Comparison of ENCODE assay signal across 11 mouse cellular contexts in the genomic region with DNA sequence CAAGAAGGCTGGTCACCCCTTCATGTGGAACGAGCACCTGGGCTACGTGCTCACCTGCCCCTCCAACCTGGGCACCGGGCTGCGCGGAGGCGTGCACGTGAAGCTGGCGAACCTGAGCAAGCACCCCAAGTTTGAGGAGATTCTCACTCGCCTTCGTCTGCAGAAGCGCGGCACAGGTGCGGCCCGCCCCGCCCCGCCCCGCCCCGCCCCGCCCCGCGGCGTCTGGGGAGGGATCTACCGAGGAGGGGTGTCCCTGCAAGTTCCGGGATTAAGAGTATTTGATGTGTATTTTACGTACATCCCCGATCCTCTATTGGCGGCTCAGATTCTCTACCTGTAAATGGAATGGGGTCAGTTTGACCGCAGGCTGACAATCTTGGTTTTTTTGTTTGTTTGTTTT. TPM values are rescaled to one million over a fixed set of nuclear protein-coding genes. Genes with fewer than 3 reads are reported as not detected.
DNase-seq lines count a peak whose midpoint lies in the region; ATAC-seq and TF ChIP-seq lines count a peak whose summit lies in the region.
"Had no signal": no experiment of that assay in that cellular context is flagged by ENCODE, and none has a peak within 500 bp of the region (broad histone marks: within the 10 kb centered on the region; RNA-seq: fewer than 3 reads in every experiment).

No protein-coding gene starts in this region.

- H3K9ac ChIP-seq in heart, embryonic 12.5 days, result no peak overlapping the region
- H3K9ac ChIP-seq in liver, embryonic 16.5 days (ENCODE audit: low read depth, low read length), result no peak overlapping the region
- H3K9ac ChIP-seq in CH12.LX (ENCODE audit: insufficient read depth, low read depth), result no peak overlapping the region
- no peak overlapping the region for H3K9ac ChIP-seq in limb, embryonic 15.5 days

- no peak for ATAC-seq in heart, embryonic 12.5 days (ENCODE audit: insufficient number of reproducible peaks, low FRiP score)
- ATAC-seq in liver, embryonic 16.5 days (ENCODE audit: low read depth), result no peak
- no peak for ATAC-seq in limb, embryonic 15.5 days (ENCODE audit: insufficient number of reproducible peaks, low FRiP score, low TSS enrichment, low read depth)

- DNase-seq in heart, postnatal 25 days (ENCODE audit: low spot score), result no peak
- DNase-seq in liver, result no peak
- no peak for DNase-seq in CH12.LX (ENCODE audit: extremely low read depth)
- no peak for DNase-seq in cerebellum, postnatal 36 days
- no peak for DNase-seq in right cerebral cortex, postnatal 36 days (ENCODE audit: low spot score in 2 of 2)
- DNase-seq: layer of hippocampus, postnatal 36 days; right cerebral cortex, postnatal 4 days had no signal

- dilution Hi-C loops in CH12.LX (cut with MboI; ENCODE audit: extremely low pct_ligation_motif_present, extremely low pct_unique_long_range_greater_than_20kb, low sequenced_read_pairs), result no loop called here

- H3K4me2 ChIP-seq in heart, embryonic 12.5 days, result peak overlapping the region; percentile 50
- H3K4me2 ChIP-seq in liver, embryonic 16.5 days (ENCODE audit: low read depth, low read length), result peak overlapping the region; percentile 8; the same call in 1 of the 2 replicates
- H3K4me2 ChIP-seq in CH12.LX (ENCODE audit: insufficient read depth, low read depth, poor library complexity, severe bottlenecking), result peak overlapping the region; percentile 73
- peak overlapping the region; percentile 20; the same call in 1 of the 2 replicates for H3K4me2 ChIP-seq in limb, embryonic 15.5 days

- peak overlapping the region; percentile 22 for H3K4me3 ChIP-seq in heart, embryonic 12.5 days
- 0 out of 2 replicates have a peak overlapping the region, but pooled peaks have one; percentile 3 for H3K4me3 ChIP-seq in liver, embryonic 16.5 days (ENCODE audit: low read depth, low read length)
- no peak overlapping the region for H3K4me3 ChIP-seq in CH12.LX (replicated peaks in 1 of 3; ENCODE audit: low read depth in 2 of 3, low read length in 2 of 3, poor library complexity in 1 of 3)
- H3K4me3 ChIP-seq in limb, embryonic 15.5 days, result no peak overlapping the region

- H3K4me1 ChIP-seq in heart, embryonic 12.5 days (replicated peaks), result peaks cover 19% of the 10 kb centered on the region
- peaks cover 12% of the 10 kb centered on the region for H3K4me1 ChIP-seq in liver, embryonic 16.5 days (ENCODE audit: control insufficient read depth, low read depth, low read length)
- H3K4me1 ChIP-seq in CH12.LX (ENCODE audit: control insufficient read depth in 1 of 2, insufficient read depth in 2 of 2), result peaks cover 3 to 19% of the 10 kb centered on the region in 2 experiments
- H3K4me1 ChIP-seq in limb, embryonic 15.5 days, result peaks cover 13% of the 10 kb centered on the region

- 8% methylated on average over 28 of the region's 28 CpGs for WGBS in heart, embryonic 12.5 days
- WGBS in liver, embryonic 16.5 days (ENCODE audit: insufficient replicate concordance), result 5% methylated on average over 28 of the region's 28 CpGs
- WGBS in limb, embryonic 15.5 days, result 5% methylated on average over 28 of the region's 28 CpGs

- no peaks in the 10 kb centered on the region for H3K9me3 ChIP-seq in heart, embryonic 12.5 days (replicated peaks)
- no peaks in the 10 kb centered on the region for H3K9me3 ChIP-seq in liver, embryonic 16.5 days (replicated peaks; ENCODE audit: control insufficient read depth, low read length)
- no peaks in the 10 kb centered on the region for H3K9me3 ChIP-seq in CH12.LX (replicated peaks; ENCODE audit: low read length)
- H3K9me3 ChIP-seq in limb, embryonic 15.5 days, result no peaks in the 10 kb centered on the region

- TF ChIP-seq CTCF in CH12.LX (conservative IDR thresholded peaks at IDR 0.05 in 1 of 2, IDR thresholded peaks at IDR 0.05 in 1 of 2; ENCODE audit: low read depth in 2 of 2, low read length in 2 of 2), result no peak

- TF ChIP-seq POLR2A in CH12.LX (IDR thresholded peaks at IDR 0.05; ENCODE audit: low read depth, low read length), result no peak

- peaks cover 8% of the 10 kb centered on the region for H3K36me3 ChIP-seq in heart, embryonic 12.5 days
- H3K36me3 ChIP-seq in liver, embryonic 16.5 days (ENCODE audit: control insufficient read depth, insufficient read depth), result no peaks in the 10 kb centered on the region
- H3K36me3 ChIP-seq in CH12.LX (replicated peaks in 1 of 2; ENCODE audit: control insufficient read depth in 1 of 2, insufficient read depth in 1 of 2, low read length in 1 of 2), result peaks cover 0 to 5% of the 10 kb centered on the region in 2 experiments
- peaks cover 3% of the 10 kb centered on the region for H3K36me3 ChIP-seq in limb, embryonic 15.5 days

- intact Hi-C loops in heart, postnatal 25 days (cut with DNase I), result no loop called here

- H3K27ac ChIP-seq in heart, embryonic 12.5 days (ENCODE audit: poor library complexity, severe bottlenecking), result no peak overlapping the region
- H3K27ac ChIP-seq in liver, embryonic 16.5 days (ENCODE audit: low read length), result no peak overlapping the region
- H3K27ac ChIP-seq in CH12.LX (ENCODE audit: insufficient read depth, low read depth), result no peak overlapping the region
- no peak overlapping the region for H3K27ac ChIP-seq in limb, embryonic 15.5 days
- H3K27ac ChIP-seq: macrophage had no signal

- H3K27me3 ChIP-seq in heart, embryonic 12.5 days (replicated peaks), result peaks cover 42% of the 10 kb centered on the region
- peaks cover 37% of the 10 kb centered on the region for H3K27me3 ChIP-seq in liver, embryonic 16.5 days (ENCODE audit: control insufficient read depth, insufficient read depth, low read depth, low read length)
- peaks cover 50% of the 10 kb centered on the region for H3K27me3 ChIP-seq in CH12.LX (replicated peaks)
- peaks cover 56% of the 10 kb centered on the region for H3K27me3 ChIP-seq in limb, embryonic 15.5 days

- in situ Hi-C loops in CH12.LX (cut with MboI; ENCODE audit: low pct_ligation_motif_present, low pct_unique_long_range_greater_than_20kb, low sequenced_read_pairs), result loop anchor here (25.0 kb wide), 2 partner anchors 142 to 442 kb away; partner anchors contain the start of genes Ceacam16, Gm19345 and Ppp1r37

- TF ChIP-seq RAD21 in CH12.LX (IDR thresholded peaks at IDR 0.05; ENCODE audit: low read depth, low read length), result no peak

- no peak for TF ChIP-seq EP300 in CH12.LX (IDR thresholded peaks at IDR 0.05; ENCODE audit: low read length)

- no peaks in the 10 kb centered on the region for H3K79me2 ChIP-seq in CH12.LX (replicated peaks; ENCODE audit: control insufficient read depth, extremely low read depth, insufficient read depth, poor library complexity, severe bottlenecking)

TF ChIP-seq in CH12.LX, 34 proteins besides CTCF, POLR2A, EP300 and RAD21:
- TF ChIP-seq MAZ (IDR thresholded peaks at IDR 0.05; ENCODE audit: low read depth, low read length) (no peak), ELF1 (IDR thresholded peaks at IDR 0.05; ENCODE audit: low read depth, low read length) (peak; percentile 43; the same call in 1 of the 2 replicates)
TF ChIP-seq in CH12.LX: peak in this region for 1.

RNA-seq across cellular contexts. Expression of gene Ckm, which starts 15.5 kb away (rescaled TPM):
- 60.6 and 62.3 TPM in 2 replicates for polyA plus RNA-seq in heart, embryonic 12.5 days (2016; fragmentation: Nextera tagmentation; extraction: Ambion mirVana)
- total RNA-seq in heart, postnatal 25 days (2021), result 1,000 to 10,000 TPM; 4,463 to 5,048 TPM
- 27.9 and 65.4 TPM in 2 replicates for polyA plus RNA-seq in liver, embryonic 16.5 days (2015; fragmentation: Nextera tagmentation; extraction: Ambion mirVana)
- total RNA-seq in CH12.LX (2012; rRNA removed) (0.21 and 0.47 TPM in 2 replicates), CH12.LX (2014; rRNA removed) (0.08 and 0.92 TPM in 2 replicates)
- not detected in 2 replicates for polyA plus RNA-seq in CH12.LX (2012; ENCODE audit: insufficient read length, low read depth)
- 139 and 815 TPM in 2 replicates for polyA plus RNA-seq in limb, embryonic 15.5 days (2015; fragmentation: Nextera tagmentation; extraction: Ambion mirVana)
- polyA plus RNA-seq: macrophage had no signal

RNA-seq across cellular contexts. Expression of gene Klc3, which starts 16.2 kb away (rescaled TPM):
- polyA plus RNA-seq in heart, embryonic 12.5 days (2016; fragmentation: Nextera tagmentation; extraction: Ambion mirVana), result 4.2 and 4.6 TPM in 2 replicates
- total RNA-seq in heart, postnatal 25 days (2021), result under 1 TPM; 0.23 to 0.31 TPM
- 0.34 and 0.51 TPM in 2 replicates for polyA plus RNA-seq in liver, embryonic 16.5 days (2015; fragmentation: Nextera tagmentation; extraction: Ambion mirVana)
- total RNA-seq in CH12.LX (2012; rRNA removed) (3.9 and 4.4 TPM in 2 replicates), CH12.LX (2014; rRNA removed) (0.17 TPM in 1 of 2 replicates, not detected in the other)
- polyA plus RNA-seq in CH12.LX (2012; ENCODE audit: insufficient read length, low read depth), result not detected in 2 replicates
- 37.5 and 37.6 TPM in 2 replicates for polyA plus RNA-seq in limb, embryonic 15.5 days (2015; fragmentation: Nextera tagmentation; extraction: Ambion mirVana)
- polyA plus RNA-seq: macrophage had no signal

RNA-seq across cellular contexts. Expression of gene Ercc2, which starts 38.3 kb away (rescaled TPM):
- polyA plus RNA-seq in heart, embryonic 12.5 days (2016; fragmentation: Nextera tagmentation; extraction: Ambion mirVana), result 15.9 and 17.5 TPM in 2 replicates
- total RNA-seq in heart, postnatal 25 days (2021), result 10 to 100 TPM; 10.8 to 12.6 TPM
- polyA plus RNA-seq in liver, embryonic 16.5 days (2015; fragmentation: Nextera tagmentation; extraction: Ambion mirVana), result 5.9 and 6.2 TPM in 2 replicates
- 40.6 and 43.8 TPM in 2 replicates for total RNA-seq in CH12.LX (2012; rRNA removed)
- 29.0 and 30.0 TPM in 2 replicates for total RNA-seq in CH12.LX (2014; rRNA removed)
- polyA plus RNA-seq in CH12.LX (2012; ENCODE audit: insufficient read length, low read depth), result 31.7 and 33.5 TPM in 2 replicates
- polyA plus RNA-seq in limb, embryonic 15.5 days (2015; fragmentation: Nextera tagmentation; extraction: Ambion mirVana), result 14.0 and 14.9 TPM in 2 replicates

RNA-seq across cellular contexts. Expression of gene Mark4, which starts 38.5 kb away (rescaled TPM):
- polyA plus RNA-seq in heart, embryonic 12.5 days (2016; fragmentation: Nextera tagmentation; extraction: Ambion mirVana), result 11.4 and 11.7 TPM in 2 replicates
- 10 to 100 TPM; 22.3 to 24.3 TPM for total RNA-seq in heart, postnatal 25 days (2021)
- polyA plus RNA-seq in liver, embryonic 16.5 days (2015; fragmentation: Nextera tagmentation; extraction: Ambion mirVana), result 0.99 and 1.3 TPM in 2 replicates
- total RNA-seq in CH12.LX (2012; rRNA removed) (5.2 and 7.3 TPM in 2 replicates), CH12.LX (2014; rRNA removed) (1.7 and 1.9 TPM in 2 replicates)
- polyA plus RNA-seq in CH12.LX (2012; ENCODE audit: insufficient read length, low read depth), result 9.6 and 11.9 TPM in 2 replicates
- 8.2 and 9.3 TPM in 2 replicates for polyA plus RNA-seq in limb, embryonic 15.5 days (2015; fragmentation: Nextera tagmentation; extraction: Ambion mirVana)

RNA-seq across cellular contexts. Expression of gene Exoc3l2, which starts 43.0 kb away (rescaled TPM):
- polyA plus RNA-seq in heart, embryonic 12.5 days (2016; fragmentation: Nextera tagmentation; extraction: Ambion mirVana), result 2.9 and 3.1 TPM in 2 replicates
- total RNA-seq in heart, postnatal 25 days (2021), result 1 to 10 TPM; 1.2 to 1.3 TPM
- 0.54 and 0.55 TPM in 2 replicates for polyA plus RNA-seq in liver, embryonic 16.5 days (2015; fragmentation: Nextera tagmentation; extraction: Ambion mirVana)
- total RNA-seq in CH12.LX (2012; rRNA removed), result 0.08 TPM in 2 replicates
- total RNA-seq in CH12.LX (2014; rRNA removed), result not detected in 2 replicates
- polyA plus RNA-seq in CH12.LX (2012; ENCODE audit: insufficient read length, low read depth), result not detected in 2 replicates
- polyA plus RNA-seq in limb, embryonic 15.5 days (2015; fragmentation: Nextera tagmentation; extraction: Ambion mirVana), result 1.4 and 1.6 TPM in 2 replicates
- polyA plus RNA-seq: macrophage had no signal

Comparison
In these comparisons a context has a peak if more than half of its experiments do, and no peak if none do; other contexts are left out.
1. H3K4me2 ChIP-seq: peak in every context shown above with its lines; median percentile 73 in CH12.LX; 50 in heart, embryonic 12.5 days; 20 in limb, embryonic 15.5 days; 8 in liver, embryonic 16.5 days.
2. H3K4me3 ChIP-seq: peak in heart, embryonic 12.5 days (single experiment) and liver, embryonic 16.5 days (single experiment); none in CH12.LX (0 of 3) and limb, embryonic 15.5 days (single experiment).
3. RNA of gene Ckm, which starts 15.5 kb away (polyA plus RNA-seq): 139 to 815 TPM in limb, embryonic 15.5 days, 27.9 to 65.4 TPM in liver, embryonic 16.5 days and 60.6 to 62.3 TPM in heart, embryonic 12.5 days; not detected in CH12.LX; every median in the first group is over 10 times any median in the second.